Mouse (Mus musculus) hindbrain, embryonic 13.5 days (tissue): ENCODE results near the gene Sema6d. TPM values are rescaled to one million over a fixed set of nuclear protein-coding genes. Genes with fewer than 3 reads are reported as not detected.

Experiments
- ATAC-seq: fragments of 200-750 bp; cut with Nextera tagmentation; 2 replicates; pipeline ENCODE4 v1.8.0; 2017; ENCODE audit warnings: moderate TSS enrichment; ENCODE audit not compliant: low FRiP score
- H3K27ac ChIP-seq: fragments of 300-500 bp; sonication (generic); 2 replicates; pipeline ENCODE4 v1.5.1; 2015; ENCODE audit warnings: inconsistent platforms, mild to moderate bottlenecking, moderate library complexity
- H3K27me3 ChIP-seq: fragments of 300-500 bp; sonication (generic); 2 replicates; pipeline ENCODE4 v1.6.1; 2015; ENCODE audit warnings: mild to moderate bottlenecking, inconsistent platforms
- H3K36me3 ChIP-seq: fragments of 300-500 bp; sonication (generic); 2 replicates; pipeline ENCODE4 v1.6.1; 2015; ENCODE audit warnings: mild to moderate bottlenecking, inconsistent platforms
- H3K4me1 ChIP-seq: fragments of 300-500 bp; sonication (generic); replicated peaks from 2 replicates; pipeline ENCODE4 v1.6.1; 2015; ENCODE audit warnings: inconsistent platforms
- H3K4me2 ChIP-seq: fragments of 300-500 bp; sonication (generic); 2 replicates; pipeline ENCODE4 v1.6.1; 2015; ENCODE audit warnings: inconsistent platforms, mild to moderate bottlenecking, moderate library complexity
- H3K4me3 ChIP-seq: fragments of 300-500 bp; sonication (generic); 2 replicates; pipeline ENCODE4 v1.5.1; 2015; ENCODE audit warnings: mild to moderate bottlenecking, inconsistent platforms
- H3K9ac ChIP-seq: fragments of 300-500 bp; sonication (generic); 2 replicates; pipeline ENCODE4 v1.6.1; 2015; ENCODE audit warnings: mild to moderate bottlenecking, inconsistent platforms
- H3K9me3 ChIP-seq: fragments of 300-500 bp; sonication (generic); 2 replicates; pipeline ENCODE4 v1.6.1; 2016; ENCODE audit warnings: inconsistent platforms
- WGBS: fragments of 180-500 bp; shearing (Covaris S2); methylation state at CpG from one replicate; pipeline ENCODE4 v1.1.7; 2015; 5-methylcytosine and 5-hydroxymethylcytosine counted together
- polyA plus RNA-seq: library from polyadenylated mRNA; unstranded; fragments of >200 nt; fragmentation: Nextera tagmentation; extraction: Ambion mirVana; gene quantifications from 2 replicates; pipeline ENCODE4 v1.2.1, GENCODE M21; 2015

Gene Sema6d
- polyA plus RNA-seq, 1 experiment from 2014 or later, result 35.6 TPM

DNA sequence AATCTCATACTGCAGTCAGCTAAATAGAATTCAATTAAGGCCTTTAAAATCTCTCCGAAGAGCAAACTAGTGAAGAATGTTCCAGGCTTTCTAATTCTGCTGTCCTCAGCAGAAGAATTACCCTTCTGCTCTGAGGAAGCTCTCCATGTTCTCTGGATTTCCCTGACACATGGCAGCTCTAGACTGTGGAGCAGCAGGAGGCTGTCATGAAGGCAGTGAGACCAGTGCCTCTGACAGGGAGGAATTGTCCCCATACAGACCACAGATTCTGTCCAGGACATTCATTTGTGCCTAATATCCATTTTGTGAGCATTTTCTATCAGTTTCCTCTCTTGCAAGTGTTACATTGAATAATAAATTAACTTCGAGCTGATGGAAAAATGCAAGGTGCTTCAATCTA, 99.5 kb downstream of the Sema6d start:
- Histone ChIP-seq H3K36me3 (no peaks in the 10 kb centered on the region), H3K9me3 (no peaks in the 10 kb centered on the region; the same call in 1 of the 2 replicates), H3K27me3 (no peaks in the 10 kb centered on the region), H3K4me2 (no peak overlapping the region), H3K4me3 (no peak overlapping the region), H3K4me1 (no peaks in the 10 kb centered on the region; the same call in 1 of the 2 replicates), H3K9ac (no peak overlapping the region), H3K27ac (no peak overlapping the region)
- WGBS, result 83% methylated on average over 2 of the region's 2 CpGs
- ATAC-seq, result no peak

GRCm38 (mm10) chr2:124194041-124194440, 104.3 kb downstream of the Sema6d start:
- Histone ChIP-seq H3K4me3 (no peak overlapping the region), H3K27ac (no peak overlapping the region), H3K4me2 (no peak overlapping the region), H3K9ac (no peak overlapping the region), H3K27me3 (no peaks in the 10 kb centered on the region), H3K4me1 (no peaks in the 10 kb centered on the region; the same call in 1 of the 2 replicates), H3K9me3 (no peaks in the 10 kb centered on the region), H3K36me3 (no peaks in the 10 kb centered on the region)
- no peak for ATAC-seq
- WGBS, result 81% methylated on average over 5 of the region's 5 CpGs

DNA sequence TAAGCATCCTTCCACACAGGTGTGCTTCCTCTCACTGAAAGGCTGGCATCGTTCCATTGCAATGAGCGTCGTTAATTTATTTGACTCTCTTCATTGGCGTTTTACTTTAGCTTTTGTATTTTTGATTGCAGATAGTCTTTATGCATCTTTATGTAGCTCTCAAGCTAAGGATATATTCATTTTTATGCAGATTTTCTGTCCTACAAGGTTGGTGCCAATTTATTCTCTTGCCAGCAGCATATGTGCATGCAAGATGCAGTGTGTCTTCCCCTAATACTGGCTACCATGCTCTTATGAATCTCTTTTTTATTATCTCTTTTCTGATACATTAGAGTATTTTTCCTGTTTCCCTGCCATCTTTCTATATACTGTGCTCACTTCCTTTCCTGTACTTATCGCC, 111.7 kb downstream of the Sema6d start:
- Histone ChIP-seq H3K9me3 (no peaks in the 10 kb centered on the region), H3K4me3 (no peak overlapping the region), H3K27me3 (no peaks in the 10 kb centered on the region), H3K27ac (no peak overlapping the region), H3K9ac (no peak overlapping the region), H3K4me1 (peaks cover 11% of the 10 kb centered on the region; the same call in 1 of the 2 replicates), H3K4me2 (no peak overlapping the region), H3K36me3 (no peaks in the 10 kb centered on the region)
- no peak for ATAC-seq
- 86% methylated on average over 5 of the region's 5 CpGs for WGBS

GRCm38 (mm10) chr2:124202475-124202990, 112.8 kb downstream of the Sema6d start:
- H3K4me3 ChIP-seq, result no peak overlapping the region
- no peaks in the 10 kb centered on the region for H3K36me3 ChIP-seq
- WGBS, result 36% methylated on average over 4 of the region's 4 CpGs
- no peaks in the 10 kb centered on the region for H3K27me3 ChIP-seq
- no peak overlapping the region for H3K27ac ChIP-seq
- H3K4me2 ChIP-seq, result no peak overlapping the region
- H3K9me3 ChIP-seq, result no peaks in the 10 kb centered on the region
- no peak overlapping the region for H3K9ac ChIP-seq
- ATAC-seq, result no peak
- H3K4me1 ChIP-seq, result peaks cover 11% of the 10 kb centered on the region; the same call in 1 of the 2 replicates

DNA sequence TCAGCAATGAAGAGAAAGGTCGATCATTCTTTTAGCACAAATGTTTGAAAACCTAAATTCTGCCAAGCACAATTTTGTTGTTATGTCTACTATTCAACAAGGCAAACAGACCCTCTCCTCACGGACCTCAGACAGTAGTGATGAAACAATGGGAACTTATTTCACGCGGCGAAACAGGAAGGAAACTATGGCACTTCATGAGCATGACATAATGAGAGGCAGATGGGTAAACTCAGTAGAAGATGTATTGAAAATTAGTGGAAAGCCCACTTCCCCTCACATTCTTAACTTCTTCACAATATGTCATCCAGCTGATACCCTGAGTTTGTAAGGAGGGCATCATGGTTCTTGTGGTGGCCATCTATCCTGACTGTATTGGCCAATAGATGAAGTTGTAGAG, 116.0 kb downstream of the Sema6d start:
- 85% methylated on average over 5 of the region's 5 CpGs for WGBS
- Histone ChIP-seq H3K4me2 (no peak overlapping the region), H3K27me3 (no peaks in the 10 kb centered on the region), H3K4me1 (peaks cover 11% of the 10 kb centered on the region; the same call in 1 of the 2 replicates), H3K4me3 (no peak overlapping the region), H3K36me3 (no peaks in the 10 kb centered on the region), H3K27ac (no peak overlapping the region), H3K9me3 (no peaks in the 10 kb centered on the region), H3K9ac (no peak overlapping the region)
- ATAC-seq, result no peak

- WGBS, result 72% methylated on average over 2 of the region's 2 CpGs
- Histone ChIP-seq H3K4me1 (no peaks in the 10 kb centered on the region), H3K27me3 (no peaks in the 10 kb centered on the region), H3K4me3 (no peak overlapping the region), H3K36me3 (no peaks in the 10 kb centered on the region), H3K27ac (no peak overlapping the region), H3K9ac (no peak overlapping the region), H3K4me2 (no peak overlapping the region), H3K9me3 (no peaks in the 10 kb centered on the region)
- no peak for ATAC-seq
Observed at GRCm38 (mm10) chr2:124208251-124208650, 118.5 kb downstream of the Sema6d start.

DNA sequence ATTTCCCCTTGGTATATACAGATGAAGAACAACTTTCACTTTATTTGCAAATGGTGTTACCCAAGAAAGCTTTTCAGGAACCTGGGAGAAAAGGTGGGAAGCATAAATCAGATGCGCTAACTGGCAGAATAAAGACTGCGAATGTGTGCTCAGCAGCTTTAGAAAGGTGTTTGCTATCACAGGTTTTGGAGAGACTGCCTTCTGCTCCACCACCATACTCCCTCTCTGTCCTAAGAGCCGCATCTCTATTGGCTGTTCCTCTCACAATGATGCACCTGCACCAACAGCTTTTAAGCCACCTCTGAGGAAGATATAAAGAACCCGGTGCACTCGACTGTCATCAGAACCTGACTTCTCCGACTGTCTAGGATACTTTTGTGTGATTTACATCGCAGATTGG, 133.8 kb downstream of the Sema6d start:
- no peak overlapping the region for H3K9ac ChIP-seq
- H3K4me3 ChIP-seq, result no peak overlapping the region
- H3K9me3 ChIP-seq, result no peaks in the 10 kb centered on the region
- H3K4me1 ChIP-seq, result no peaks in the 10 kb centered on the region
- 86% methylated on average over 7 of the region's 7 CpGs for WGBS
- H3K27ac ChIP-seq, result no peak overlapping the region
- H3K27me3 ChIP-seq, result no peaks in the 10 kb centered on the region
- no peaks in the 10 kb centered on the region for H3K36me3 ChIP-seq
- H3K4me2 ChIP-seq, result no peak overlapping the region
- no peak for ATAC-seq

DNA sequence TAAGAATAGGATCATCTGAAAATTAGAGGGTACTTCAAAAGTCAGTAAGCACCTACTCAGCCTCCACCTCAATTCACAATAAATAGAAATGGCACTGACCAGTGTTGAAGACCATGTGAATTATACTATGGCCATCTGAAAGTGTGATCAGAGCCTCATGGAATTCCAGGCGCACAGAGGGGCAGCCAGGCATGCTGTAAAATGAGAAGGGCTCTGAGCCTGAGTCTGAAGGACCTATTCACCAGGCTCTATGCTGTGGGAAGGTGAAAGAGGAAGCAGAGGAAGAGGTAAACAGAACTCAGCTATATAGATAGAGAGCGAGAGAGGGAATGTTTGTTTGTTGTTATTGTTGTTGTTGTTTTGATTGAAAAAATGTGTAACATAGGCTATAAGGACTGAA, 134.6 kb downstream of the Sema6d start:
- Histone ChIP-seq H3K36me3 (no peaks in the 10 kb centered on the region), H3K4me2 (no peak overlapping the region), H3K9ac (no peak overlapping the region), H3K27me3 (no peaks in the 10 kb centered on the region), H3K4me3 (no peak overlapping the region), H3K27ac (no peak overlapping the region), H3K4me1 (no peaks in the 10 kb centered on the region), H3K9me3 (no peaks in the 10 kb centered on the region)
- ATAC-seq, result no peak
- 73% methylated on average over 2 of the region's 2 CpGs for WGBS

DNA sequence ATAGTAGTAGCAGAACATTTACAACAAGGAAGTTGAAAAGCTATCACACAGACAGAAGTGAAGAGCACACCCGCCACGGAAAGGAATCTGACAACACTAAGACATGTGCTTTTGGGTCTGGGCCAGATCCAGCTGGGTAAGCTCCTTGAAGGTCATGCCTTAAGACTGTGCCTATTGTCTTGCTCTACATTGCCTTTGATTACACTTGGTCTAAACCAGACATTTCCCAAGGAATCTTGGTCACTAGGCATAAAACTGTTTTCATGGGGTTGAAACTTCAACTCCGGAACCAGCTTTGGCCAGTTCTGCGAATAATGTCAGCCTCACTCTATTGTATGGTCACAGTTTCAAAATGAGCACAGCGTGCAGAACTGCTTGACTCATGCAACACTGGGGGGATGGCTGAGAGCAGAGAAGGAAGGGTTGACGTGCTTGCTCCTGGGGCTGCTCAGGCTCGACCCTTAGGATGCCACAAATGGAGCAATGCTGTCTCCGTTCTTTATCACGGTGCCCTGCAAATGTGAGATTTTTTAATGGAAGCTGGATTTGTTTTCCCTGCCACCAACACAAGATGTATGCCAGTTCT, 145.0 kb downstream of the Sema6d start:
- WGBS, result 63% methylated on average over 9 of the region's 9 CpGs
- ATAC-seq, result 0 out of 2 replicates have a peak, but pooled peaks have one; percentile 49
- Histone ChIP-seq H3K27me3 (no peaks in the 10 kb centered on the region), H3K4me3 (no peak overlapping the region), H3K9me3 (no peaks in the 10 kb centered on the region), H3K9ac (peak overlapping the region; percentile 46; the same call in 1 of the 2 replicates), H3K27ac (peak overlapping the region; percentile 67), H3K4me1 (peaks cover 21% of the 10 kb centered on the region), H3K4me2 (no peak overlapping the region), H3K36me3 (no peaks in the 10 kb centered on the region)

- H3K9ac ChIP-seq, result peak overlapping the region; percentile 46; the same call in 1 of the 2 replicates
- no peak overlapping the region for H3K4me3 ChIP-seq
- H3K27me3 ChIP-seq, result no peaks in the 10 kb centered on the region
- WGBS, result 37% methylated on average over 6 of the region's 6 CpGs
- H3K9me3 ChIP-seq, result no peaks in the 10 kb centered on the region
- H3K36me3 ChIP-seq, result no peaks in the 10 kb centered on the region
- H3K27ac ChIP-seq, result peak overlapping the region; percentile 67
- H3K4me1 ChIP-seq, result peaks cover 24% of the 10 kb centered on the region
- H3K4me2 ChIP-seq, result no peak overlapping the region
- ATAC-seq, result 0 out of 2 replicates have a peak, but pooled peaks have one; percentile 32
Observed at GRCm38 (mm10) chr2:124235237-124236055, 145.7 kb downstream of the Sema6d start.

DNA sequence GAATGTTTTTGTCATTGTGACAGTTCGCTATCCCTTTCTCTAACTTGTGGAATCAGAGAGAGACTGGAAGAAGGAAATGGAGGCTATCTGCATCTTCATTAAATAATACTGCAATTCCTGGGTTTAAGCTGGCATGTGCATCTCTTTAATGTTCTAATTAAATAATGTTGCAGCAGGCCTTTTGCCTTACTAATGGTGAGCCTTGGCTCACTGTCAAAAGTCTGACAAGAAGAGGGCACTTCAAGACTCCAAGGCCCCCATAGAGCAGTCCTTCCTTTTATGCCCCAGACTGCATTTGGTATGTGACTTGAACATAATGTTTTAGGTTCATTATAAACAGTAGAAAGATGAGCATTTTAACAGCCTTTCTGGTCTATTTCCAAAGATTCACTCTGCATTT, 147.1 kb downstream of the Sema6d start:
- no peak overlapping the region for H3K4me3 ChIP-seq
- no peaks in the 10 kb centered on the region for H3K27me3 ChIP-seq
- 91% methylated on average over 1 of the region's 1 CpGs for WGBS
- H3K9ac ChIP-seq, result no peak overlapping the region
- no peak overlapping the region for H3K4me2 ChIP-seq
- no peak overlapping the region for H3K27ac ChIP-seq
- ATAC-seq, result no peak
- no peaks in the 10 kb centered on the region for H3K9me3 ChIP-seq
- no peaks in the 10 kb centered on the region for H3K36me3 ChIP-seq
- peaks cover 24% of the 10 kb centered on the region for H3K4me1 ChIP-seq

GRCm38 (mm10) chr2:124243608-124244007, 153.8 kb downstream of the Sema6d start:
- H3K9ac ChIP-seq, result no peak overlapping the region
- no peak overlapping the region for H3K4me3 ChIP-seq
- no peak overlapping the region for H3K27ac ChIP-seq
- no peaks in the 10 kb centered on the region for H3K9me3 ChIP-seq
- H3K36me3 ChIP-seq, result no peaks in the 10 kb centered on the region
- no peaks in the 10 kb centered on the region for H3K27me3 ChIP-seq
- no peak for ATAC-seq
- no peak overlapping the region for H3K4me2 ChIP-seq
- 63% methylated on average over 1 of the region's 1 CpGs for WGBS
- peaks cover 18% of the 10 kb centered on the region; the same call in 1 of the 2 replicates for H3K4me1 ChIP-seq
